Mouse (Mus musculus): ENCODE results near the gene Bcl6b.

The Bcl6b gene

GRCm38 (mm10) chr11:70212423-70212822 is 17.2 kb downstream of the Bcl6b start, which contains the start of gene Slc16a11:
Slc16a11 (plus strand) TSS chr11:70212752.
- DNase-seq = peak in 1 of 2 experiments; percentile 50

- no peak for DNase-seq
These were observed 17.6 kb downstream of the Bcl6b start for GRCm38 (mm10) chr11:70211972-70212371.

- DNase-seq = no peak
These were observed 18.9 kb downstream of the Bcl6b start for GRCm38 (mm10) chr11:70210681-70211080.

- DNase-seq = no peak
These were observed 20.7 kb downstream of the Bcl6b start for GRCm38 (mm10) chr11:70208778-70209388.

- DNase-seq = no peak
These were observed 22.3 kb downstream of the Bcl6b start for GRCm38 (mm10) chr11:70207283-70207682.

GRCm38 (mm10) chr11:70206801-70207200 is 22.8 kb downstream of the Bcl6b start:
- DNase-seq = no peak

GRCm38 (mm10) chr11:70201691-70202090 is 27.9 kb downstream of the Bcl6b start:
- peak; percentile 93 to 96 for DNase-seq

- DNase-seq = no peak
These were observed 29.5 kb downstream of the Bcl6b start for GRCm38 (mm10) chr11:70200036-70200608.

- DNase-seq = no peak
These were observed 30.5 kb downstream of the Bcl6b start for GRCm38 (mm10) chr11:70199107-70199506.

GRCm38 (mm10) chr11:70198332-70198731 is 31.3 kb downstream of the Bcl6b start:
- DNase-seq = no peak

GRCm38 (mm10) chr11:70193354-70194285 is 36.0 kb downstream of the Bcl6b start:
- no peak for DNase-seq

GRCm38 (mm10) chr11:70192157-70192556 is 37.4 kb downstream of the Bcl6b start:
- DNase-seq = no peak

GRCm38 (mm10) chr11:70191188-70191587 is 38.4 kb downstream of the Bcl6b start:
- DNase-seq = no peak

GRCm38 (mm10) chr11:70189319-70190134 is 40.1 kb downstream of the Bcl6b start:
- DNase-seq = no peak

- no peak for DNase-seq
These were observed 44.5 kb downstream of the Bcl6b start for GRCm38 (mm10) chr11:70185120-70185519.

GRCm38 (mm10) chr11:70180496-70180895 is 49.1 kb downstream of the Bcl6b start:
- no peak for DNase-seq

- DNase-seq = peak; percentile 54 to 69
These were observed 50.2 kb downstream of the Bcl6b start for GRCm38 (mm10) chr11:70179401-70179800.

GRCm38 (mm10) chr11:70178756-70179155 is 50.8 kb downstream of the Bcl6b start:
- DNase-seq = peak in 1 of 2 experiments; percentile 10

GRCm38 (mm10) chr11:70178311-70178710 is 51.3 kb downstream of the Bcl6b start:
- DNase-seq = peak; percentile 46 to 50

- DNase-seq = peak; percentile 30 to 72
These were observed 52.0 kb downstream of the Bcl6b start for GRCm38 (mm10) chr11:70177647-70178046.

- no peak for DNase-seq
These were observed 55.1 kb downstream of the Bcl6b start for GRCm38 (mm10) chr11:70174491-70174890.
